ENCODE assay signal across 16 mouse cellular contexts in the genomic region with DNA sequence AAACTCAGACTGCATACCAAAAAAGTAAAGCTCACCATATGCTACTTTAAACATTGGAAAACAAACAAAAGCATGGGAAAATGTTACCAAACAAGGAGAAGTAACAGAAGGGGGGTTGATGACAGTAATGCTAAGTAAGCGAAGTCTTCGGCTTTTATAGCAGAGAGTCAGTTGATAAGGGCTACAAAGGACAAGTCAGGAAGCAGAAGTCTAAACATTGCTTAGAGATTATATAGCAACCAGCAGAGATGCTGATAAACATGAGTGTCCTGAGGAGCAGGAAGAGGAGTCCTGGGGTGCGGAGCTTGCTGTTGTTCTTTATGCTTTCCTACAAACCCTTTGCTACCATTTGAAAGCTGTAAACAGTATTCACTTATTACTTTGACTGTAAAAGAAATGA.
"Had no signal": no experiment of that assay in that cellular context is flagged by ENCODE, and none has a peak within 500 bp of the region (broad histone marks: within the 10 kb centered on the region; RNA-seq: fewer than 3 reads in every experiment).

No protein-coding gene starts in this region.

- H3K36me3 ChIP-seq: kidney, embryonic 15.5 days; limb, embryonic 13.5 days; midbrain, embryonic 15.5 days; neural tube, embryonic 12.5 days had no signal

- H3K27me3 ChIP-seq: limb, embryonic 13.5 days; midbrain, embryonic 15.5 days; neural tube, embryonic 12.5 days had no signal

- DNase-seq: kidney, adult 2 months; kidney, postnatal 14 days; left cerebral cortex, postnatal 4 days; lung, embryonic 14.5 days; lung, postnatal 36 days; right cerebral cortex, postnatal 4 days; spleen, adult 18-20 months; thymus, adult 18-20 months; thymus, postnatal 25 days had no signal

- H3K27ac ChIP-seq: kidney, embryonic 15.5 days; limb, embryonic 13.5 days; liver, embryonic 14.5 days; midbrain, embryonic 15.5 days; neural tube, embryonic 12.5 days had no signal

- H3K9ac ChIP-seq: kidney, embryonic 15.5 days; limb, embryonic 13.5 days; liver, embryonic 14.5 days; lung, embryonic 14.5 days; midbrain, embryonic 15.5 days; neural tube, embryonic 12.5 days had no signal

- H3K4me1 ChIP-seq: kidney, embryonic 15.5 days; midbrain, embryonic 15.5 days; neural tube, embryonic 12.5 days had no signal

- H3K9me3 ChIP-seq: kidney, embryonic 15.5 days; limb, embryonic 13.5 days; megakaryocyte, embryonic 14.5 days; midbrain, embryonic 15.5 days; neural tube, embryonic 12.5 days had no signal

- ATAC-seq: midbrain, embryonic 15.5 days had no signal

- H3K4me3 ChIP-seq: kidney, embryonic 15.5 days; limb, embryonic 13.5 days; megakaryocyte, embryonic 14.5 days; midbrain, embryonic 15.5 days; neural tube, embryonic 12.5 days had no signal

- H3K4me2 ChIP-seq: kidney, embryonic 15.5 days; limb, embryonic 13.5 days; lung, embryonic 14.5 days; midbrain, embryonic 11.5 days; midbrain, embryonic 15.5 days; neural tube, embryonic 12.5 days had no signal
